Mouse (Mus musculus): ENCODE measurements at regions not wholly inside any gene's neighbourhood (a gene's known extent, or its start where the extent isn't known, plus 50 kb on each side); places are given as distances from the start of the nearest gene placed in this dataset.
A peak's percentile ranks its signal among the peaks of the same experiment; 100 is the strongest.
"Not testable (repeated sequence)": the region's sequence is repeated elsewhere in the genome, so short reads cannot be mapped to it uniquely, and the experiment has no call there.

GRCm38 (mm10) chr10:53461070-53461781 is 81.5 kb upstream of the Cep85l start:
- no peak for ATAC-seq (ENCODE audit: insufficient read depth)
- Histone ChIP-seq H3K4me2 (no peak overlapping the region), H3K4me1 (replicated peaks) (peaks cover 5% of the 10 kb centered on the region; the same call in 1 of the 2 replicates), H3K4me3 (replicated peaks) (no peak overlapping the region), H3K9ac (no peak overlapping the region), H3K36me3 (replicated peaks) (no peaks in the 10 kb centered on the region), H3K27ac (replicated peaks) (no peak overlapping the region), H3K27me3 (no peaks in the 10 kb centered on the region), H3K9me3 (replicated peaks) (no peaks in the 10 kb centered on the region)
- WGBS (ENCODE audit: insufficient replicate concordance): 19% methylated on average over 7 of the region's 7 CpGs

- H3K4me3 ChIP-seq (replicated peaks); H3K4me1 ChIP-seq (replicated peaks); H3K27ac ChIP-seq (replicated peaks); H3K36me3 ChIP-seq (replicated peaks); H3K9me3 ChIP-seq (replicated peaks); ATAC-seq (ENCODE audit: insufficient read depth); H3K27me3 ChIP-seq; H3K9ac ChIP-seq; H3K4me2 ChIP-seq: not testable (repeated sequence)
- WGBS (ENCODE audit: insufficient replicate concordance): 71% methylated on average over 1 of the region's 1 CpGs
Measured at GRCm38 (mm10) chr10:53459706-53460105, 80.0 kb upstream of the Cep85l start.

GRCm38 (mm10) chr10:53456027-53456713 is 76.4 kb upstream of the Cep85l start:
- H3K36me3 ChIP-seq (replicated peaks): no peaks in the 10 kb centered on the region
- no peaks in the 10 kb centered on the region for H3K9me3 ChIP-seq (replicated peaks)
- 31% methylated on average over 4 of the region's 4 CpGs for WGBS (ENCODE audit: insufficient replicate concordance)
- H3K27me3 ChIP-seq: no peaks in the 10 kb centered on the region
- no peak for ATAC-seq (ENCODE audit: insufficient read depth)
- peaks cover 3% of the 10 kb centered on the region; the same call in 1 of the 2 replicates for H3K4me1 ChIP-seq (replicated peaks)
- H3K4me2 ChIP-seq: no peak overlapping the region
- H3K4me3 ChIP-seq (replicated peaks): no peak overlapping the region
- H3K9ac ChIP-seq: no peak overlapping the region
- H3K27ac ChIP-seq (replicated peaks): no peak overlapping the region

GRCm38 (mm10) chr10:53444789-53445188 is 65.0 kb upstream of the Cep85l start:
- no peak overlapping the region for H3K27ac ChIP-seq (replicated peaks)
- H3K9ac ChIP-seq: no peak overlapping the region
- no peaks in the 10 kb centered on the region for H3K9me3 ChIP-seq (replicated peaks)
- no peak for ATAC-seq (ENCODE audit: insufficient read depth)
- H3K27me3 ChIP-seq: no peaks in the 10 kb centered on the region
- no peaks in the 10 kb centered on the region for H3K36me3 ChIP-seq (replicated peaks)
- no peaks in the 10 kb centered on the region for H3K4me1 ChIP-seq (replicated peaks)
- H3K4me2 ChIP-seq: no peak overlapping the region
- WGBS (ENCODE audit: insufficient replicate concordance): 61% methylated on average over 3 of the region's 3 CpGs
- no peak overlapping the region for H3K4me3 ChIP-seq (replicated peaks)

GRCm38 (mm10) chr10:53443443-53443842 is 63.7 kb upstream of the Cep85l start:
- H3K9ac ChIP-seq: no peak overlapping the region
- H3K27ac ChIP-seq (replicated peaks): no peak overlapping the region
- peaks cover 2% of the 10 kb centered on the region; the same call in 1 of the 2 replicates for H3K4me1 ChIP-seq (replicated peaks)
- no peak overlapping the region for H3K4me2 ChIP-seq
- H3K27me3 ChIP-seq: no peaks in the 10 kb centered on the region
- no peaks in the 10 kb centered on the region for H3K9me3 ChIP-seq (replicated peaks)
- 65% methylated on average over 1 of the region's 1 CpGs for WGBS (ENCODE audit: insufficient replicate concordance)
- H3K4me3 ChIP-seq (replicated peaks): no peak overlapping the region
- ATAC-seq (ENCODE audit: insufficient read depth): no peak
- no peaks in the 10 kb centered on the region for H3K36me3 ChIP-seq (replicated peaks)

GRCm38 (mm10) chr10:53442912-53443311 is 63.2 kb upstream of the Cep85l start:
- no peak for ATAC-seq (ENCODE audit: insufficient read depth)
- 83% methylated on average over 14 of the region's 14 CpGs for WGBS (ENCODE audit: insufficient replicate concordance)
- Histone ChIP-seq H3K27me3 (no peaks in the 10 kb centered on the region), H3K4me1 (replicated peaks) (peaks cover 5% of the 10 kb centered on the region; the same call in 1 of the 2 replicates), H3K36me3 (replicated peaks) (no peaks in the 10 kb centered on the region), H3K9me3 (replicated peaks) (no peaks in the 10 kb centered on the region), H3K4me2 (no peak overlapping the region), H3K4me3 (replicated peaks) (no peak overlapping the region), H3K27ac (replicated peaks) (no peak overlapping the region), H3K9ac (no peak overlapping the region)

- Histone ChIP-seq H3K4me1 (replicated peaks) (peaks cover 31% of the 10 kb centered on the region), H3K9me3 (replicated peaks) (no peaks in the 10 kb centered on the region), H3K4me3 (replicated peaks) (no peak overlapping the region), H3K36me3 (replicated peaks) (no peaks in the 10 kb centered on the region), H3K27ac (replicated peaks) (no peak overlapping the region), H3K9ac (no peak overlapping the region), H3K4me2 (no peak overlapping the region), H3K27me3 (no peaks in the 10 kb centered on the region)
- 57% methylated on average over 1 of the region's 1 CpGs for WGBS (ENCODE audit: insufficient replicate concordance)
- ATAC-seq (ENCODE audit: insufficient read depth): no peak
Measured at GRCm38 (mm10) chr10:53440251-53440650, 60.5 kb upstream of the Cep85l start.

- H3K36me3 ChIP-seq (replicated peaks): no peaks in the 10 kb centered on the region
- no peak overlapping the region for H3K4me2 ChIP-seq
- no peak for ATAC-seq (ENCODE audit: insufficient read depth)
- WGBS (ENCODE audit: insufficient replicate concordance): 25% methylated on average over 4 of the region's 4 CpGs
- H3K9ac ChIP-seq: no peak overlapping the region
- H3K9me3 ChIP-seq (replicated peaks): no peaks in the 10 kb centered on the region
- peaks cover 41% of the 10 kb centered on the region for H3K4me1 ChIP-seq (replicated peaks)
- no peaks in the 10 kb centered on the region for H3K27me3 ChIP-seq
- H3K4me3 ChIP-seq (replicated peaks): no peak overlapping the region
- no peak overlapping the region for H3K27ac ChIP-seq (replicated peaks)
Measured at GRCm38 (mm10) chr10:53438388-53438787, 58.6 kb upstream of the Cep85l start.

GRCm38 (mm10) chr10:53437724-53438123 is 58.0 kb upstream of the Cep85l start:
- Histone ChIP-seq H3K4me1 (replicated peaks) (peaks cover 41% of the 10 kb centered on the region), H3K4me3 (replicated peaks) (no peak overlapping the region), H3K9me3 (replicated peaks) (no peaks in the 10 kb centered on the region), H3K9ac (no peak overlapping the region), H3K27me3 (no peaks in the 10 kb centered on the region), H3K36me3 (replicated peaks) (no peaks in the 10 kb centered on the region), H3K4me2 (no peak overlapping the region), H3K27ac (replicated peaks) (no peak overlapping the region)
- 43% methylated on average over 4 of the region's 4 CpGs for WGBS (ENCODE audit: insufficient replicate concordance)
- ATAC-seq (ENCODE audit: insufficient read depth): no peak

GRCm38 (mm10) chr10:53436023-53436475 is 56.3 kb upstream of the Cep85l start:
- ATAC-seq (ENCODE audit: insufficient read depth): peak; percentile 35; the same call in 1 of the 2 replicates
- no peaks in the 10 kb centered on the region for H3K27me3 ChIP-seq
- 62% methylated on average over 8 of the region's 8 CpGs for WGBS (ENCODE audit: insufficient replicate concordance)
- H3K9ac ChIP-seq: no peak overlapping the region
- H3K27ac ChIP-seq (replicated peaks): peak overlapping the region; percentile 85
- H3K4me2 ChIP-seq: peak overlapping the region; percentile 60
- H3K4me1 ChIP-seq (replicated peaks): peaks cover 41% of the 10 kb centered on the region
- H3K36me3 ChIP-seq (replicated peaks): no peaks in the 10 kb centered on the region
- no peaks in the 10 kb centered on the region for H3K9me3 ChIP-seq (replicated peaks)
- H3K4me3 ChIP-seq (replicated peaks): no peak overlapping the region

GRCm38 (mm10) chr10:53435181-53435874 is 55.6 kb upstream of the Cep85l start:
- Histone ChIP-seq H3K4me1 (replicated peaks) (peaks cover 41% of the 10 kb centered on the region), H3K27ac (replicated peaks) (peak overlapping the region; percentile 85), H3K4me3 (replicated peaks) (peak overlapping the region; percentile 29; the same call in 1 of the 2 replicates), H3K4me2 (peak overlapping the region; percentile 60), H3K9me3 (replicated peaks) (no peaks in the 10 kb centered on the region), H3K27me3 (no peaks in the 10 kb centered on the region), H3K9ac (no peak overlapping the region; the same call in 1 of the 2 replicates), H3K36me3 (replicated peaks) (no peaks in the 10 kb centered on the region)
- WGBS (ENCODE audit: insufficient replicate concordance): 28% methylated on average over 14 of the region's 14 CpGs
- peak; percentile 86 for ATAC-seq (ENCODE audit: insufficient read depth)
